Mouse (Mus musculus): Measurements from ENCODE around the gene Pold1. TPM values are rescaled to one million over a fixed set of nuclear protein-coding genes. Genes with fewer than 3 reads are reported as not detected.
A peak's percentile ranks its signal among the peaks of the same experiment; 100 is the strongest.

Pold1 gene
- polyA plus RNA-seq (2015; fragmentation: Nextera tagmentation; extraction: Ambion mirVana), result 38.7 and 40.1 TPM in 2 replicates

DNA sequence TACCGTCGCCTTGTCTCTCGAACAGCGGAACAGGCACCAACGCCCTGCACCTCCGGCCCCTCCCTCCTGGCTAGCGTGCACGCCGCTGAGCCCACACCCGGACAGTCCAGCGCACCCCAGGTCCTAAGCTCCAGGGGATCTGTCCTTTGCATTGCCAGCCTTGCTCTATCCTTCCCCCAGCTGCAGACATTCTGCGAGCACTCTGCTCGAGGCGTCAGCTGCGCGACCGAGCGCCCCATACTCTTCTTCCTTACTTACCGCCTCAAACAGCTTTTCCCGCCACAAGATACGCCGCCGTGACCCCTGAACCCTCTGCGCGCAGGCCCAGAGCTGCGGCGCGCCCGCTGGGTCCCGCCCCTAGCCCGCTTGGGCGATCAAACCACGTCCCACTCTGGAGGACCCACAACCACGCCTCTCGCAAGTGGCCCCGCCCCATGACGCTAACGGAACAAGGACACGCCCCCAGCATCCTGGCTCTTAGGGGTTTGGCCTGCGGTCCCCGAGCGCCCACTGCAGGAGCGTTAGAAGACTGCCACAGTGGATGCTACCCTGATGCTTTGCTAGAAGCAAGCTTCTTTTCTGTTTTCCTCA, at the start of gene Pold1:
Gene Pold1, minus strand, starts transcription at position 353 of the 591 bp plus-strand sequence.
- peak within 1 kb of the TSS; percentile 65 for H3K27ac ChIP-seq
- peak within 1 kb of the TSS; percentile 71 for H3K9ac ChIP-seq (replicated peaks)
- H3K36me3 ChIP-seq, result peaks cover 34% of the 10 kb centered on the region
- H3K9me3 ChIP-seq, result no peaks in the 10 kb centered on the region; the same call in 1 of the 2 replicates
- peak; percentile 90 for ATAC-seq
- H3K4me1 ChIP-seq (replicated peaks), result peaks cover 26% of the 10 kb centered on the region
- H3K4me2 ChIP-seq (replicated peaks), result peak within 1 kb of the TSS; percentile 90
- under 1% methylated on average over 43 of the region's 43 CpGs for WGBS
- peak within 1 kb of the TSS; percentile 62 for H3K4me3 ChIP-seq (replicated peaks)
- H3K27me3 ChIP-seq, result no peaks in the 10 kb centered on the region

DNA sequence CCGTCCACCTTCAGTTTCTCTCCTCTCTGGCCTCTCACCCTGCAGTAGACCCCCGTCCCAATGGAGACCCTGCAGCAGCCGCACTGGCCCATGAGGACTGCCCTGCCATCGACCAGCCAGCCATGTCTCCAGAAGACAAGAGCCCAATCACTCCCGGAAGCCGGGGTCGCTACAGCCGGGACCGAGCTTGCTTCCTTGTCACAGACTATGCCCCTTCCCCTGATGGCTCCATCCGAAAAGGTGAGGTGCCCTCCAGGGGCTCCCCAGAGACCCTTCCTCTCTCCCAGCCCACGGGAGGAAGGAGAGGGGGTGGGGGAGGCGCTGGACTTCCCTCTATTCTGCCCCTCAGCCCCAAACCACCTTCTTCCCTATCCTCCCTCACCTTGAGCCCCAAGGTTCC, 49.7 kb upstream of the Pold1 start:
- H3K4me3 ChIP-seq (replicated peaks), result no peak overlapping the region
- no peak for ATAC-seq
- no peak overlapping the region for H3K27ac ChIP-seq
- peaks cover 43% of the 10 kb centered on the region for H3K4me1 ChIP-seq (replicated peaks)
- peaks cover 20% of the 10 kb centered on the region for H3K27me3 ChIP-seq
- H3K4me2 ChIP-seq (replicated peaks), result no peak overlapping the region
- peaks cover 8% of the 10 kb centered on the region for H3K36me3 ChIP-seq
- no peaks in the 10 kb centered on the region for H3K9me3 ChIP-seq
- WGBS, result 86% methylated on average over 12 of the region's 12 CpGs
- H3K9ac ChIP-seq (replicated peaks), result no peak overlapping the region

DNA sequence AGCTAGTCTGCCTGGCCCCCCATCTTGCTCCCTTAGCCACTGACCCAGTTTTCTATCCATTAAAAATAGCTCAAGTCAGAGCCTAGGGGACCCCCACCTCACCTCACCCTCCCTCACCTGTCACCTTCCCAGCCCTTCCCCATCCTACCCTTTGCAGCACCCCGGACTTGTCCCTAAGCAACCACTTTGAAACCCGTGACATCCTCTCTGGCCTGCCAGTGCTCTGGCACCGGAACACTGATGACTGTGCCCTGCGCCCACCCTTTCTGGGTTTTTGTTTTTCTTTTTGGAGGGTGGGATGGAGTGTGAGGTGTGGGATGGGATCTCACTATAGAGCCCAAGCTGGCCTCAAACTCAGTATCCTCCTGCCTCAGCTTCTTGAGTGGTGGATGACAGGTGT, 49.0 kb upstream of the Pold1 start:
- 86% methylated on average over 4 of the region's 4 CpGs for WGBS
- peaks cover 44% of the 10 kb centered on the region for H3K4me1 ChIP-seq (replicated peaks)
- H3K27me3 ChIP-seq, result peaks cover 20% of the 10 kb centered on the region
- H3K27ac ChIP-seq, result no peak overlapping the region
- H3K9ac ChIP-seq (replicated peaks), result no peak overlapping the region
- H3K36me3 ChIP-seq, result peaks cover 8% of the 10 kb centered on the region
- no peak for ATAC-seq
- H3K9me3 ChIP-seq, result no peaks in the 10 kb centered on the region
- H3K4me2 ChIP-seq (replicated peaks), result no peak overlapping the region
- no peak overlapping the region for H3K4me3 ChIP-seq (replicated peaks)

DNA sequence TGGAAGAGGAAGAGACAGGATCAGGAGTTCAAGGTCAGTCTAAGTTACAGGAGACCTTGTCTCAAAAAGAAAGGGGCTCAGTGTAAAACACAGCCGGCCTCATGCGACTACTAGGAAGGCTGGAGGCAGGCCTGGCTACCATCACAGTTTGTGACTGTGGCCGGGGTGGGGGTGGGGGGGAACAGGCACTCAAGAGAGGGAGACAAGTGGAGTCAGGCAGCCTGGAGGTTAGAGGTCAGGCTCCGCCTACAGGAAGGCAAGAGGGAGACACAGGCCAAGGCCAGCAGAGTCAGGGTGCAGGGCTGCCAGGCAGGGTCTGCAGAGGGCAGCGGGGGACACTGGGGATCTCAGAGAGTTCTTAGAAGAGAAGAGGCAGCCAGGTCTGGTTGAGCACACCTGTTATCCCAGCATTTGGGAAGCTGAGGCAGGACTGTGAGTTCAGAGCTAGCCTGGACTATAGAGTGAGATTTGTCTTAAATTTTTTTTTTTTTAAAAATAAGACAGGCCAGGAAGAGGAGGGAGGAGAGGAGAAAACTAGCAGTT, 48.4 kb upstream of the Pold1 start:
- H3K9me3 ChIP-seq, result no peaks in the 10 kb centered on the region
- peaks cover 23% of the 10 kb centered on the region for H3K27me3 ChIP-seq
- WGBS, result 62% methylated on average over 5 of the region's 5 CpGs
- 0 out of 2 replicates have a peak overlapping the region, but pooled peaks have one; percentile 19 for H3K9ac ChIP-seq (replicated peaks)
- H3K27ac ChIP-seq, result no peak overlapping the region
- peaks cover 8% of the 10 kb centered on the region for H3K36me3 ChIP-seq
- H3K4me1 ChIP-seq (replicated peaks), result peaks cover 44% of the 10 kb centered on the region
- no peak overlapping the region for H3K4me2 ChIP-seq (replicated peaks)
- H3K4me3 ChIP-seq (replicated peaks), result no peak overlapping the region
- ATAC-seq, result no peak

DNA sequence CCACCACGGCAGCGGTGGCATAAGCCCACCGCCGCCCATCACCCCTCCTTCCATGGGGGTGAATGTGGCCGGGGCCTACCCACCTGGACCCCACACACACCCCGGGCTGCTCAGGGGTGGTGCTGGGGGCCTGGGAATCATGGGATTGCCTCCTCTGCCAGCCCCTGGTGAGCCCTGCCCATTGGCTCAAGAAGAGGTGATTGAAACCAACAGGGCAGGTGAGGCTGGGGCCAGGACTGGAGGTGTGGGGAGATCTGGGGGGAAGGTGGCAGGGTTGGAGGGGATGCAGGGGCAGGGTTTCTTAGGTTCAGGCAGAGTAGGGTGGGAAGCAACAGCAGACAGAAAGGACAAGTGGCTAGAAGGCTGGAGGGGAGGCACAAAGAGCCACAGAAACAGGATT, 47.4 kb upstream of the Pold1 start:
- WGBS, result 91% methylated on average over 6 of the region's 6 CpGs
- peaks cover 44% of the 10 kb centered on the region for H3K4me1 ChIP-seq (replicated peaks)
- no peak overlapping the region for H3K4me3 ChIP-seq (replicated peaks)
- H3K4me2 ChIP-seq (replicated peaks), result no peak overlapping the region
- no peak overlapping the region for H3K9ac ChIP-seq (replicated peaks)
- H3K9me3 ChIP-seq, result no peaks in the 10 kb centered on the region
- no peak for ATAC-seq
- peaks cover 8% of the 10 kb centered on the region for H3K36me3 ChIP-seq
- no peak overlapping the region for H3K27ac ChIP-seq
- H3K27me3 ChIP-seq, result peaks cover 28% of the 10 kb centered on the region

GRCm38 (mm10) chr7:44595131-44595561, 46.5 kb upstream of the Pold1 start:
- H3K9ac ChIP-seq (replicated peaks), result no peak overlapping the region

DNA sequence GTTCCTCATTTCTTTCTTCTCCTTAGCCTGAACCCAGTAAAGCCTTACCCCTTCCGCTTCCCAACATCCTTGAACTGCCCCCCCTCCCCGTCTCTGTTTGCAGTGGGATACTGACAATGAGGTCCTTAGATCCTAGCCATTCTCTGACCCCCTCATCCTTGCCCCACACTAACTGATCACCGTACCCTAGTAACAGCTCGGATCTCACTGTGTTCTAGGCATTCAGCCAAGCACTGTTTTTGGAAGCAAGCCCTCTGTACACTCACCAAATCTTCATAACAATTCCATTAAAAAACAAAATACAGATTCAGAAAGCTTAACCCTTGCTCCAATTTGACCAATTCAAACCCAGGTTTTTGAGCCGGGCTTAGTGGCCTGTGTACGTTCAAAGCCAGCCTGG, 45.6 kb upstream of the Pold1 start:
- Histone ChIP-seq H3K4me2 (replicated peaks) (peak overlapping the region; percentile 95), H3K9me3 (no peaks in the 10 kb centered on the region), H3K4me1 (replicated peaks) (peaks cover 57% of the 10 kb centered on the region), H3K27me3 (peaks cover 23% of the 10 kb centered on the region), H3K9ac (replicated peaks) (peak overlapping the region; percentile 57), H3K36me3 (peaks cover 8% of the 10 kb centered on the region), H3K27ac (peak overlapping the region; percentile 68), H3K4me3 (replicated peaks) (peak overlapping the region; percentile 65)
- 53% methylated on average over 6 of the region's 6 CpGs for WGBS
- peak; percentile 5; the same call in 1 of the 2 replicates for ATAC-seq

More at GRCm38 (mm10) chr7:44595131-44595561, 46.5 kb upstream of the Pold1 start:
- Histone ChIP-seq H3K27ac (no peak overlapping the region), H3K36me3 (peaks cover 8% of the 10 kb centered on the region), H3K9me3 (no peaks in the 10 kb centered on the region), H3K4me2 (replicated peaks) (no peak overlapping the region), H3K27me3 (peaks cover 23% of the 10 kb centered on the region), H3K4me3 (replicated peaks) (no peak overlapping the region), H3K4me1 (replicated peaks) (peaks cover 49% of the 10 kb centered on the region)
- WGBS, result 95% methylated on average over 20 of the region's 20 CpGs
- no peak for ATAC-seq

DNA sequence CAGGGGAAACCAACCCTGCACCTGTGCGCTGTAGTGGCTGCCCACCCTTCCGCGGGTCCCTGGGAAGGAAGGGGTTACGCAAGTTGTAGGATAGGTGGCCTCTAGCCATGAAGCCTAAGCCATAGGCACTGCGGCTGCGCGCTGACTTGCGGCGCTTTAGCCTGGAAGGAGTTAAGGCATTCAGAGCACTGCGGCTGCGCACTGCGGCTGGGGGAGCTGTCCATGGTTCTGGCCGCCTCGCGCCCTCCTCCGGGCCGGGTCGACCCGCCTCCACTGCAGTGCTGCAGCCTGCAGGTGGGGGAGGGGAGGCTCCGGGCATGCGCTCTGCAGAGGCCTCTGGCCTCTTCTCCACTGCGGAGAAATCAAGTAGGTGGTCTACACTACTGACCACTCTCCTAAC, 45.1 kb upstream of the Pold1 start:
- Histone ChIP-seq H3K27me3 (peaks cover 23% of the 10 kb centered on the region), H3K9me3 (no peaks in the 10 kb centered on the region), H3K36me3 (peaks cover 8% of the 10 kb centered on the region), H3K9ac (replicated peaks) (peak overlapping the region; percentile 57), H3K27ac (peak overlapping the region; percentile 68), H3K4me2 (replicated peaks) (peak overlapping the region; percentile 95), H3K4me3 (replicated peaks) (peak overlapping the region; percentile 65), H3K4me1 (replicated peaks) (peaks cover 62% of the 10 kb centered on the region)
- peak; percentile 69 for ATAC-seq
- WGBS, result 0% methylated on average over 18 of the region's 22 CpGs

DNA sequence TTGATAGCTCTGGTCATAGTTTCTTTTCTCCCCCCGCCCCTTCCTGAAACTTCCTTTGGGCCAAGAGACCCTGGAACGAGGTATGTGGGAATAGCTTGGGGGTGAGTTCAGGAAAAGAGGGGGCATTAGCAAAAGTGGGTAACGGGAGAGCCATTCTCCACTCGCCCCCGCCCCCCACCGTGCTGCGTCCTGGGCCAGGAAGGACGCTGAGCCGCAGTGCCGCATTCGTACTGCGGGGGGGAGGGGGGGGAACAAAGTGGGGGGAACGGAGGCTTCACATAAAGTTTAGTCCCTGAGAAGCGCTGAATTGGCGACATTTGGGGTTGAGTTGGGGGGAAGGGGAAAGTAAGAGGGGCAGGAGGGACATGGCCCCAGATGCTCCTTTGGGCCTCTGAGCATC, 44.4 kb upstream of the Pold1 start:
- WGBS, result under 1% methylated on average over 15 of the region's 15 CpGs
- Histone ChIP-seq H3K9ac (replicated peaks) (peak overlapping the region; percentile 57), H3K4me1 (replicated peaks) (peaks cover 70% of the 10 kb centered on the region)

GRCm38 (mm10) chr7:44591348-44592116, 42.9 kb upstream of the Pold1 start:
- Histone ChIP-seq H3K27me3 (peaks cover 39% of the 10 kb centered on the region), H3K4me3 (replicated peaks) (peak overlapping the region; percentile 65), H3K9ac (replicated peaks) (peak overlapping the region; percentile 78), H3K9me3 (no peaks in the 10 kb centered on the region), H3K4me1 (replicated peaks) (peaks cover 81% of the 10 kb centered on the region), H3K4me2 (replicated peaks) (peak overlapping the region; percentile 95), H3K36me3 (peaks cover 8% of the 10 kb centered on the region), H3K27ac (no peak overlapping the region)
- WGBS, result under 1% methylated on average over 60 of the region's 60 CpGs
- no peak for ATAC-seq

More for the DNA sequence above, 44.4 kb upstream of the Pold1 start:
- peaks cover 29% of the 10 kb centered on the region for H3K27me3 ChIP-seq
- peak overlapping the region; percentile 95 for H3K4me2 ChIP-seq (replicated peaks)
- no peaks in the 10 kb centered on the region for H3K9me3 ChIP-seq
- peaks cover 8% of the 10 kb centered on the region for H3K36me3 ChIP-seq
- peak overlapping the region; percentile 65 for H3K4me3 ChIP-seq (replicated peaks)
- no peak for ATAC-seq
- H3K27ac ChIP-seq, result no peak overlapping the region

- Histone ChIP-seq H3K9ac (replicated peaks) (peak within 1 kb of the TSS; percentile 78), H3K36me3 (peaks cover 4% of the 10 kb centered on the region; the same call in 1 of the 2 replicates), H3K27ac (peak within 1 kb of the TSS; percentile 78), H3K4me2 (replicated peaks) (peak within 1 kb of the TSS; percentile 95), H3K4me1 (replicated peaks) (peaks cover 78% of the 10 kb centered on the region), H3K27me3 (peaks cover 41% of the 10 kb centered on the region), H3K4me3 (replicated peaks) (peak within 1 kb of the TSS; percentile 65), H3K9me3 (no peaks in the 10 kb centered on the region)
- peak; percentile 89 for ATAC-seq
- under 1% methylated on average over 80 of the region's 80 CpGs for WGBS
Observed at GRCm38 (mm10) chr7:44590402-44591347, 42.0 kb upstream of the Pold1 start, which contains the start of gene Kcnc3. TSS of gene Kcnc3 (plus strand) at chr7:44590664.
